Mouse (Mus musculus) erythroblast, embryonic 14.5 days (primary cell): ENCODE data around the gene U2af1l4.

Experiments
- GATA1 ChIP-seq: IDR thresholded peaks from 2 replicates; pipeline ENCODE4 v1.6.1; 2012; ENCODE audit warnings: low read length, inconsistent platforms, mixed read lengths
- TAL1 ChIP-seq: IDR thresholded peaks from 3 replicates; pipeline ENCODE4 v1.6.1; 2012; ENCODE audit warnings: low read length, inconsistent platforms, mixed read lengths

DNA sequence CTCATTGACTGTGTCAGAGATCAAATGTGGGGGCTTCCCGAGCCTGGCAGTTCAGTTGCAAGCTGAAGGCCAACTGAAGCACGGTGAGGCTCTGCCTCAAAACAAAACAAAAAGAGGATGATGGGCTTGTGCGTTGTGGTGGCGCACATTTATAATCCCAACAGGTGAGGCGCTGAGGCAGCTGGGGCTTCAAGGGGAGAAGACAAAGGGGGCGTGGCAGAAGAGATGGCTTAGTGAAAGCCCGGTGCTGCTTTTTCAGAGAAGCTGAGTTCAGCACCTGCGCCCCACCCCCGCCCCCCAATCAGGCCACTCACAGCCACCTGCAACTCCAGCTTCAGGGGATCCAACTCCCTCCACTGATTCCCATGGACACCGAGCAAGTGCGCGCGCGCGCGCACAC, 45.4 kb downstream of the U2af1l4 start:
- TF ChIP-seq GATA1 (no peak), TAL1 (no peak)
